Mouse (Mus musculus) ES-Bruce4 (cell line): ENCODE data around the gene Mrpl20. TPM values are rescaled to one million over a fixed set of nuclear protein-coding genes. Genes with fewer than 3 reads are reported as not detected.

Experiments used
- H3K27ac ChIP-seq: 2 replicates; pipeline ENCODE4 v1.5.1; 2012; ENCODE audit warnings: low read length, inconsistent platforms; ENCODE audit not compliant: insufficient read depth
- H3K27me3 ChIP-seq: 2 replicates; pipeline ENCODE4 v1.6.1; 2012; ENCODE audit warnings: mild to moderate bottlenecking, low read length, inconsistent platforms; ENCODE audit not compliant: control insufficient read depth, poor library complexity, insufficient read depth, severe bottlenecking
- H3K36me3 ChIP-seq: 2 replicates; pipeline ENCODE4 v1.6.1; 2012; ENCODE audit warnings: inconsistent platforms, mild to moderate bottlenecking, low read length, moderate library complexity; ENCODE audit not compliant: control insufficient read depth, poor library complexity, insufficient read depth, severe bottlenecking
- H3K4me1 ChIP-seq: one replicate; pipeline ENCODE4 v1.8.1; 2011; ENCODE audit warnings: low read length; ENCODE audit not compliant: control insufficient read depth, insufficient read depth
- H3K4me3 ChIP-seq: 2 replicates; pipeline ENCODE4 v1.5.1; 2011; ENCODE audit warnings: low read depth, mild to moderate bottlenecking, low read length
- H3K9ac ChIP-seq: 2 replicates; pipeline ENCODE4 v1.6.1; 2012; ENCODE audit warnings: low read depth, mild to moderate bottlenecking, inconsistent platforms; ENCODE audit not compliant: poor library complexity, severe bottlenecking
- H3K9me3 ChIP-seq: replicated peaks from 2 replicates; pipeline ENCODE4 v1.6.1; 2012; ENCODE audit warnings: mild to moderate bottlenecking, low read length, inconsistent platforms; ENCODE audit not compliant: control insufficient read depth, poor library complexity, insufficient read depth, severe bottlenecking
- CTCF ChIP-seq: IDR thresholded peaks from one replicate; pipeline ENCODE4 v1.8.1; 2011; ENCODE audit warnings: low read depth, low read length
- EP300 ChIP-seq: IDR thresholded peaks from 2 replicates; pipeline ENCODE4 v1.6.1; 2011; ENCODE audit warnings: low read depth, low read length; ENCODE audit not compliant: insufficient read depth
- POLR2A ChIP-seq: IDR thresholded peaks from one replicate; pipeline ENCODE4 v1.8.1; 2011; ENCODE audit warnings: low read length; ENCODE audit not compliant: insufficient read depth
- polyA plus RNA-seq: library from polyadenylated mRNA; stranded (reverse); fragments of >200 nt; gene quantifications from 2 replicates; pipeline ENCODE4 v1.2.4, GENCODE M21; 2011; ENCODE audit warnings: low read depth; ENCODE audit not compliant: missing spikeins, insufficient read depth, insufficient read length

Gene Mrpl20
- polyA plus RNA-seq, 1 experiment: 82.8 TPM

- no peaks in the 10 kb centered on the region for H3K9me3 ChIP-seq
- peaks cover 7% of the 10 kb centered on the region for H3K4me1 ChIP-seq
- no peaks in the 10 kb centered on the region for H3K27me3 ChIP-seq
- no peak overlapping the region for H3K4me3 ChIP-seq
- no peak overlapping the region for H3K27ac ChIP-seq
- no peaks in the 10 kb centered on the region for H3K36me3 ChIP-seq
- H3K9ac ChIP-seq: no peak overlapping the region
- TF ChIP-seq POLR2A (no peak), EP300 (no peak), CTCF (no peak)
Observed at GRCm38 (mm10) chr4:155777816-155778215, 24.9 kb upstream of the Mrpl20 start.

DNA sequence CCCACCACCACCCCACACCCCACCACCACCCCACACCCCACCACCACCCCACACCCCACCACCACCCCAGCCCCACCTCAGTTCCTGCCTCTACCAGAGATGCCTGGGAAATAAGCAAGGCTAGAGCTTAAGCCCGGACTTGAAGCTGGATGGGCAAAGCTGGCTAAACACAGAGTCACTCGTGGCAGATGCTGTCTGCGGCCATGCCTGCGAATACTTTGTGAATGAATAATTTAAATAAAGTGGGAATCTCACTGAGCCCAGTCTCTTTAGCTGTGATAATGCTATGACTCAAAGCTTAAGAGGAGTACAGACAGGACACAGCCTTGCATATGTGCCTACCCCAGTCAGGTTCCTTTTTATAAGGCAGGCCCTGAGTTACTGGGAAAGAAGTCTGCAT is 23.2 kb upstream of the Mrpl20 start:
- Histone ChIP-seq H3K9ac (no peak overlapping the region), H3K27ac (no peak overlapping the region), H3K9me3 (no peaks in the 10 kb centered on the region), H3K4me1 (peaks cover 7% of the 10 kb centered on the region), H3K4me3 (no peak overlapping the region), H3K36me3 (no peaks in the 10 kb centered on the region), H3K27me3 (no peaks in the 10 kb centered on the region)
- TF ChIP-seq POLR2A (no peak), CTCF (no peak), EP300 (no peak)

DNA sequence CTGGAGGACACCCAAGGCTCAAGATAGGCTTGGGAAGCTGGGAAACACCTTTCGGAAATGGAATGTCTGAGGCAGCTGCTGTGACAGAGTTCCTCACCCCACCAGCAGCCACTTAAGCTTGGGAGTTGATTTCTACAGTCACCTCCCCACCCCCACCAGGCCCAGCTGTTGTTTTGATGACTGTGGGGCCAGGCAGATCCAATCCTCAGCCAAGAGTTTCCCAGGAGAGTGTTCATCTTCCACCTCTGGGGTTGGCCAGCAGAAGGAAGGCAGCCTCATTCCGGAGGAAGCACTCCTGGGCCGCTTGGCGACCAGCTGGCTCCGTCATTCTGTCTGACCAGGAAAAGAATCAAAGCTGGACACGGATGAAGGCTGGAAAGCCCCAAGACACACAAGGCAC is 21.8 kb upstream of the Mrpl20 start:
- H3K4me3 ChIP-seq: no peak overlapping the region
- H3K27ac ChIP-seq: no peak overlapping the region
- no peak overlapping the region for H3K9ac ChIP-seq
- peaks cover 7% of the 10 kb centered on the region for H3K4me1 ChIP-seq
- TF ChIP-seq EP300 (no peak), POLR2A (no peak), CTCF (no peak)
- no peaks in the 10 kb centered on the region for H3K36me3 ChIP-seq
- H3K9me3 ChIP-seq: no peaks in the 10 kb centered on the region
- H3K27me3 ChIP-seq: no peaks in the 10 kb centered on the region

DNA sequence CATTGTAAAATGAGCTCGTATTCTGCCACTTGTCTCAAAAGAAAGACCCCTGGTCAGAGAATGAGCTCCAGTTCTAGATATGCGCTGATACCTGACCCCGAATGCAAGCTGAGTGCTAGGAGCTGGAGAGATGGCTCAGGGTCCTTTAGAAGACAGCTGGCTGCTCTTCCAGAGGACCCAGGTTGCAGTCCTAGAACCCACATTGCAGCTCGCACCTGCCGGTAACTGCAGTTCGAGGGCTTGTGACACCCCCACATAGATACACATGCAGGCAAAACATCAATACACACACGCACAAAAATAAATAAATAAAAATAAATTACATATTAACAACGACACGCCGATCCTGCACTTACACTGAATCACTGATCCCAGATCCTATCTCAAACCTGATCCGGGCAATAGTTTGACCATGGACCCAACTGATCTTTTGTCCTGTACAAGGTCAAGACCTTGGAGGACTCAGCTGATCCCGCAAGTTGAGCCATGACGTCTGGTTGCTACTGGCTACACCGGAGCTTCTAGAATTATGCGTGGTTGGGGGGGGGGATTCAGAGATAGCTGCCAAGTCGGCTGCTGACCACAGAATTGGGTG is 19.1 kb upstream of the Mrpl20 start:
- H3K36me3 ChIP-seq: no peaks in the 10 kb centered on the region
- no peak overlapping the region for H3K27ac ChIP-seq
- H3K4me3 ChIP-seq: peak overlapping the region; percentile 63
- TF ChIP-seq POLR2A (no peak), CTCF (no peak), EP300 (no peak)
- H3K9me3 ChIP-seq: no peaks in the 10 kb centered on the region
- H3K27me3 ChIP-seq: no peaks in the 10 kb centered on the region
- no peaks in the 10 kb centered on the region for H3K4me1 ChIP-seq
- H3K9ac ChIP-seq: peak overlapping the region; percentile 59

DNA sequence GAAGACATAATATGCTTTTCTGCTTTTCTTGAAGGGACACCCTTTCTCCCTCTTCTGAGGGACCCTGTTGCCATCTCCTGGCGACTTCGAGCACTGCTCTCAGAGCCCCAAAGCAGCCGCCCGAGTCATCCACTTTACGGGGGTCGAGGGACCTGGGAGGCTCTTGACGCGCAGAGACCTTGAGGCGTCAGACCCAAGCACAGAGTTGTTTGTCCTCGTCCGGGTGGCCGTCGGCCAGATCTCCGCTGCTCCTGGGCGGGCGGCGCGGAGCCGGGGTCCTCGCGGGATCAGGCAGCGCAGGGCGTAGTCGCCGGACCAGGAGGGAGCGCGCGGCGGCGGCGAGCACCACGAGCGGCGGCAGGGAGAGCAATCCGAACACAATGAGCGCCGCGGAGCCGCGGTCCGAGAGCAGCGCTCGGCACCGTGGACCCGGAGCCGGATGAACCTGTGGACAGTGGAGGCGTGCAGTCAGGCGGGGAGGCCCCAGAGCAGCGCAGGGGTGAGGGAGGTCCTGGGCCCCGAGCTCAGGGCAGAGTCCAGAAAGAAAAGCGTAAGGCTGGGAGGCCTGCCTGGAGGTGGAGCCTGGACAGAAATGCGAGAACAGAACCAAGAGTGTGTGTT is 18.5 kb upstream of the Mrpl20 start:
- Histone ChIP-seq H3K36me3 (no peaks in the 10 kb centered on the region), H3K9me3 (no peaks in the 10 kb centered on the region), H3K9ac (peak overlapping the region; percentile 59), H3K27ac (no peak overlapping the region), H3K27me3 (no peaks in the 10 kb centered on the region), H3K4me1 (no peaks in the 10 kb centered on the region), H3K4me3 (peak overlapping the region; percentile 63)
- no peak for TF ChIP-seq EP300
- peak; percentile 37 for TF ChIP-seq CTCF
- TF ChIP-seq POLR2A: no peak

- TF ChIP-seq CTCF (no peak), EP300 (no peak), POLR2A (no peak)
- no peaks in the 10 kb centered on the region for H3K36me3 ChIP-seq
- H3K4me3 ChIP-seq: no peak overlapping the region
- H3K27me3 ChIP-seq: no peaks in the 10 kb centered on the region
- H3K9ac ChIP-seq: no peak overlapping the region
- no peaks in the 10 kb centered on the region for H3K4me1 ChIP-seq
- no peaks in the 10 kb centered on the region for H3K9me3 ChIP-seq
- no peak overlapping the region for H3K27ac ChIP-seq
Observed at GRCm38 (mm10) chr4:155785246-155785645, 17.4 kb upstream of the Mrpl20 start.
